Mouse (Mus musculus) forebrain, embryonic 14.5 days (tissue): ENCODE measurements around the gene Osgin1. TPM values are rescaled to one million over a fixed set of nuclear protein-coding genes. Genes with fewer than 3 reads are reported as not detected.

ENCODE experiments used
- ATAC-seq: fragments of 200-750 bp; cut with Nextera tagmentation; 2 replicates; pipeline ENCODE4 v1.8.0; 2017; ENCODE audit warnings: mild to moderate bottlenecking, moderate library complexity
- DNase-seq: peaks from one replicate; pipeline ENCODE4 v3.0.0-alpha.2; 2015; ENCODE audit warnings: low spot score
- H3K27ac ChIP-seq: fragments of 300-500 bp; sonication (generic); 2 replicates; pipeline ENCODE4 v1.5.1; 2014; ENCODE audit warnings: low read depth, mild to moderate bottlenecking, control low read depth, low read length, moderate library complexity
- H3K27me3 ChIP-seq: fragments of 300-500 bp; sonication (generic); replicated peaks from 2 replicates; pipeline ENCODE4 v1.6.1; 2014; ENCODE audit warnings: low read length, control low read depth, mixed read lengths; ENCODE audit not compliant: control insufficient read depth, insufficient read depth
- H3K36me3 ChIP-seq: fragments of 300-500 bp; sonication (generic); 2 replicates; pipeline ENCODE4 v1.6.1; 2014; ENCODE audit warnings: low read length, control low read depth; ENCODE audit not compliant: control insufficient read depth, insufficient read depth
- H3K4me1 ChIP-seq: fragments of 300-500 bp; sonication (generic); 2 replicates; pipeline ENCODE4 v1.6.1; 2014; ENCODE audit warnings: antibody characterized with exemption, low read length, control low read depth; ENCODE audit not compliant: control insufficient read depth, insufficient read depth
- H3K4me2 ChIP-seq: fragments of 300-500 bp; sonication (generic); 2 replicates; pipeline ENCODE4 v1.6.1; 2014; ENCODE audit warnings: mild to moderate bottlenecking, control low read depth, low read length
- H3K4me3 ChIP-seq: fragments of 300-500 bp; sonication (generic); 2 replicates; pipeline ENCODE4 v1.5.1; 2014; ENCODE audit warnings: low read depth, low read length, control low read depth
- H3K9ac ChIP-seq: fragments of 300-500 bp; sonication (generic); 2 replicates; pipeline ENCODE4 v1.6.1; 2014; ENCODE audit warnings: mild to moderate bottlenecking, low read length, control low read depth, moderate library complexity
- H3K9me3 ChIP-seq: fragments of 300-500 bp; sonication (generic); replicated peaks from 2 replicates; pipeline ENCODE4 v1.6.1; 2016; ENCODE audit warnings: low read length, control low read depth, mixed read lengths; ENCODE audit not compliant: control insufficient read depth
- WGBS: fragments of 180-500 bp; shearing (Covaris S2); extraction: QIAGEN DNeasy Blood & Tissue Kit; methylation state at CpG from one replicate; pipeline ENCODE4 v1.1.7; 2014; 5-methylcytosine and 5-hydroxymethylcytosine counted together
- polyA plus RNA-seq: library from polyadenylated mRNA; unstranded; fragments of >200 nt; fragmentation: Nextera tagmentation; extraction: Ambion mirVana; gene quantifications from 2 replicates; pipeline ENCODE4 v1.2.1, GENCODE M21; 2014

Gene Osgin1
- polyA plus RNA-seq, 1 experiment from 2014 or later, result 0.28 TPM

- 86% methylated on average over 10 of the region's 10 CpGs for WGBS
- DNase-seq (no peak), ATAC-seq (no peak)
- no peak overlapping the region for H3K4me2 ChIP-seq
- no peak overlapping the region for H3K9ac ChIP-seq
- no peak overlapping the region for H3K4me3 ChIP-seq
- no peak overlapping the region for H3K27ac ChIP-seq
- H3K36me3 ChIP-seq, result no peaks in the 10 kb centered on the region
- no peaks in the 10 kb centered on the region for H3K9me3 ChIP-seq
- H3K27me3 ChIP-seq, result no peaks in the 10 kb centered on the region
- H3K4me1 ChIP-seq, result no peaks in the 10 kb centered on the region
Measured at GRCm38 (mm10) chr8:119436331-119436730, 2.4 kb downstream of the Osgin1 start.

GRCm38 (mm10) chr8:119436933-119437332 is 3.0 kb downstream of the Osgin1 start:
- no peak overlapping the region for H3K9ac ChIP-seq
- no peaks in the 10 kb centered on the region for H3K9me3 ChIP-seq
- H3K27me3 ChIP-seq, result no peaks in the 10 kb centered on the region; the same call in 1 of the 2 replicates
- no peak overlapping the region for H3K27ac ChIP-seq
- no peak overlapping the region for H3K4me3 ChIP-seq
- no peaks in the 10 kb centered on the region for H3K4me1 ChIP-seq
- DNase-seq (no peak), ATAC-seq (no peak)
- no peaks in the 10 kb centered on the region for H3K36me3 ChIP-seq
- WGBS, result 20% methylated on average over 9 of the region's 9 CpGs
- no peak overlapping the region for H3K4me2 ChIP-seq

- no peak overlapping the region for H3K4me3 ChIP-seq
Measured at GRCm38 (mm10) chr8:119437506-119437905, 3.6 kb downstream of the Osgin1 start.

GRCm38 (mm10) chr8:119438876-119439275 is 5.0 kb downstream of the Osgin1 start:
- Histone ChIP-seq H3K4me2 (no peak overlapping the region), H3K27ac (no peak overlapping the region), H3K36me3 (no peaks in the 10 kb centered on the region), H3K9me3 (no peaks in the 10 kb centered on the region), H3K4me1 (no peaks in the 10 kb centered on the region), H3K9ac (no peak overlapping the region), H3K4me3 (no peak overlapping the region), H3K27me3 (no peaks in the 10 kb centered on the region; the same call in 1 of the 2 replicates)
- no peak for DNase-seq
- ATAC-seq, result no peak
- WGBS, result 82% methylated on average over 6 of the region's 6 CpGs

More at GRCm38 (mm10) chr8:119437506-119437905, 3.6 kb downstream of the Osgin1 start:
- H3K9me3 ChIP-seq, result no peaks in the 10 kb centered on the region
- no peaks in the 10 kb centered on the region for H3K36me3 ChIP-seq
- ATAC-seq, result no peak
- no peaks in the 10 kb centered on the region for H3K4me1 ChIP-seq
- H3K9ac ChIP-seq, result no peak overlapping the region
- 65% methylated on average over 11 of the region's 11 CpGs for WGBS
- no peak overlapping the region for H3K27ac ChIP-seq
- H3K27me3 ChIP-seq, result no peaks in the 10 kb centered on the region; the same call in 1 of the 2 replicates
- no peak overlapping the region for H3K4me2 ChIP-seq
- no peak for DNase-seq

GRCm38 (mm10) chr8:119439424-119439823 is 5.5 kb downstream of the Osgin1 start:
- no peaks in the 10 kb centered on the region; the same call in 1 of the 2 replicates for H3K27me3 ChIP-seq
- no peak overlapping the region for H3K4me3 ChIP-seq
- no peak overlapping the region for H3K9ac ChIP-seq
- 94% methylated on average over 2 of the region's 2 CpGs for WGBS
- DNase-seq (no peak), ATAC-seq (no peak)
- no peak overlapping the region for H3K27ac ChIP-seq
- no peaks in the 10 kb centered on the region for H3K36me3 ChIP-seq
- H3K4me1 ChIP-seq, result no peaks in the 10 kb centered on the region
- H3K9me3 ChIP-seq, result no peaks in the 10 kb centered on the region
- H3K4me2 ChIP-seq, result no peak overlapping the region

GRCm38 (mm10) chr8:119439893-119440249 is 5.9 kb downstream of the Osgin1 start:
- 67% methylated on average over 7 of the region's 7 CpGs for WGBS
- no peak for DNase-seq

GRCm38 (mm10) chr8:119440250-119440951 is 6.5 kb downstream of the Osgin1 start:
- no peak overlapping the region for H3K27ac ChIP-seq
- H3K27me3 ChIP-seq, result no peaks in the 10 kb centered on the region; the same call in 1 of the 2 replicates
- 0 out of 2 replicates have a peak, but pooled peaks have one; percentile 54 for ATAC-seq
- H3K9ac ChIP-seq, result no peak overlapping the region
- WGBS, result 14% methylated on average over 16 of the region's 16 CpGs
- H3K4me3 ChIP-seq, result no peak overlapping the region
- H3K9me3 ChIP-seq, result no peaks in the 10 kb centered on the region
- H3K4me2 ChIP-seq, result no peak overlapping the region
- no peaks in the 10 kb centered on the region for H3K36me3 ChIP-seq
- H3K4me1 ChIP-seq, result no peaks in the 10 kb centered on the region
- peak; percentile 87 for DNase-seq

More at GRCm38 (mm10) chr8:119439893-119440249, 5.9 kb downstream of the Osgin1 start:
- H3K4me3 ChIP-seq, result no peak overlapping the region
- H3K4me2 ChIP-seq, result no peak overlapping the region
- no peak overlapping the region for H3K9ac ChIP-seq
- no peaks in the 10 kb centered on the region; the same call in 1 of the 2 replicates for H3K27me3 ChIP-seq
- H3K36me3 ChIP-seq, result no peaks in the 10 kb centered on the region
- H3K4me1 ChIP-seq, result no peaks in the 10 kb centered on the region
- ATAC-seq, result no peak
- no peaks in the 10 kb centered on the region for H3K9me3 ChIP-seq
- no peak overlapping the region for H3K27ac ChIP-seq

GRCm38 (mm10) chr8:119440952-119441270 is 7.0 kb downstream of the Osgin1 start:
- DNase-seq (no peak), ATAC-seq (0 out of 2 replicates have a peak, but pooled peaks have one; percentile 21)
- Histone ChIP-seq H3K9me3 (no peaks in the 10 kb centered on the region), H3K36me3 (no peaks in the 10 kb centered on the region), H3K4me2 (no peak overlapping the region), H3K4me3 (no peak overlapping the region), H3K4me1 (no peaks in the 10 kb centered on the region), H3K27me3 (no peaks in the 10 kb centered on the region; the same call in 1 of the 2 replicates), H3K27ac (no peak overlapping the region), H3K9ac (no peak overlapping the region)
- 64% methylated on average over 1 of the region's 1 CpGs for WGBS

GRCm38 (mm10) chr8:119442013-119442412 is 8.1 kb downstream of the Osgin1 start:
- no peak for ATAC-seq
- DNase-seq, result no peak
- no peak overlapping the region for H3K9ac ChIP-seq
- no peaks in the 10 kb centered on the region; the same call in 1 of the 2 replicates for H3K27me3 ChIP-seq
- no peak overlapping the region for H3K4me3 ChIP-seq
- 61% methylated on average over 5 of the region's 5 CpGs for WGBS
- no peaks in the 10 kb centered on the region for H3K36me3 ChIP-seq
- H3K27ac ChIP-seq, result no peak overlapping the region
- no peak overlapping the region for H3K4me2 ChIP-seq
- H3K9me3 ChIP-seq, result no peaks in the 10 kb centered on the region
- no peaks in the 10 kb centered on the region for H3K4me1 ChIP-seq
